Mouse (Mus musculus) adipocyte (in vitro differentiated cells): ENCODE measurements around the gene Mturn.
A peak's percentile ranks its signal among the peaks of the same experiment; 100 is the strongest.

Experiments used
- DNase-seq: peaks from one replicate; pipeline ENCODE4 v3.0.0-alpha.2; 2016; ENCODE audit warnings: low spot score

Gene Mturn

GRCm38 (mm10) chr6:54731726-54732125 is 50.3 kb downstream of the Mturn start:
- peak; percentile 85 for DNase-seq

- DNase-seq, result peak; percentile 51
These were observed 51.3 kb downstream of the Mturn start for GRCm38 (mm10) chr6:54732721-54733120.

GRCm38 (mm10) chr6:54736126-54736525 is 54.7 kb downstream of the Mturn start:
- DNase-seq, result no peak

GRCm38 (mm10) chr6:54737255-54737654 is 55.8 kb downstream of the Mturn start:
- no peak for DNase-seq

GRCm38 (mm10) chr6:54737684-54738083 is 56.3 kb downstream of the Mturn start:
- no peak for DNase-seq

GRCm38 (mm10) chr6:54749056-54749455 is 67.6 kb downstream of the Mturn start:
- DNase-seq, result no peak

GRCm38 (mm10) chr6:54751621-54752020 is 70.2 kb downstream of the Mturn start:
- DNase-seq, result no peak

GRCm38 (mm10) chr6:54752076-54752475 is 70.7 kb downstream of the Mturn start:
- DNase-seq, result no peak
